In genomic region chr2:18860686-18861085, GRCm38 (mm10) we compare ENCODE assay signal across 12 mouse cellular contexts.
DNase-seq lines count a peak whose midpoint lies in the region; ATAC-seq lines count a peak whose summit lies in the region.
"Had no signal": no experiment of that assay in that cellular context is flagged by ENCODE, and none has a peak within 500 bp of the region (broad histone marks: within the 10 kb centered on the region; RNA-seq: fewer than 3 reads in every experiment).

No protein-coding gene starts in this region.

- peak overlapping the region; percentile 34; the same call in 1 of the 2 replicates for H3K4me2 ChIP-seq in heart, embryonic 15.5 days
- H3K4me2 ChIP-seq in forebrain, embryonic 16.5 days (ENCODE audit: low read length) = no peak overlapping the region; the same call in 1 of the 2 replicates

- 0 out of 2 replicates have a peak overlapping the region, but pooled peaks have one; percentile 4 for H3K4me3 ChIP-seq in heart, embryonic 15.5 days
- no peak overlapping the region for H3K4me3 ChIP-seq in heart, embryonic 10.5 days
- H3K4me3 ChIP-seq in forebrain, embryonic 16.5 days (replicated peaks; ENCODE audit: low read length) = no peak overlapping the region

- H3K4me1 ChIP-seq in heart, embryonic 15.5 days (replicated peaks) = peaks cover 4% of the 10 kb centered on the region; the same call in 1 of the 2 replicates
- H3K4me1 ChIP-seq in heart, embryonic 10.5 days = peaks cover 6% of the 10 kb centered on the region
- H3K4me1 ChIP-seq in forebrain, embryonic 16.5 days (replicated peaks; ENCODE audit: control insufficient read depth, insufficient read depth, low read length) = peaks cover 6% of the 10 kb centered on the region

- H3K27ac ChIP-seq in heart, embryonic 15.5 days = no peak overlapping the region
- H3K27ac ChIP-seq in heart, embryonic 10.5 days = no peak overlapping the region
- H3K27ac ChIP-seq in forebrain, embryonic 16.5 days (ENCODE audit: low read length) = no peak overlapping the region

- no peaks in the 10 kb centered on the region for H3K36me3 ChIP-seq in heart, embryonic 15.5 days
- peaks cover 10% of the 10 kb centered on the region; the same call in 1 of the 2 replicates for H3K36me3 ChIP-seq in heart, embryonic 10.5 days
- H3K36me3 ChIP-seq in forebrain, embryonic 16.5 days (ENCODE audit: control insufficient read depth, insufficient read depth) = no peaks in the 10 kb centered on the region

- H3K27me3 ChIP-seq in heart, embryonic 15.5 days = no peaks in the 10 kb centered on the region
- no peaks in the 10 kb centered on the region for H3K27me3 ChIP-seq in heart, embryonic 10.5 days (ENCODE audit: insufficient read depth, poor library complexity, severe bottlenecking)
- H3K27me3 ChIP-seq in forebrain, embryonic 16.5 days (replicated peaks; ENCODE audit: control insufficient read depth, insufficient read depth, low read length) = no peaks in the 10 kb centered on the region

- WGBS in heart, embryonic 15.5 days = 36% methylated on average over 9 of the region's 9 CpGs
- WGBS in heart, embryonic 10.5 days = 45% methylated on average over 9 of the region's 9 CpGs
- 4% methylated on average over 9 of the region's 9 CpGs for WGBS in forebrain, embryonic 16.5 days

- no peak for DNase-seq in heart, embryonic 10.5 days (ENCODE audit: low spot score)
- DNase-seq in Muller cell, postnatal 12 days (ENCODE audit: inconsistent ontology term) = peak; percentile 14
- peak; percentile 86 to 89 for DNase-seq in cerebellum, postnatal 10 days
- no peak for DNase-seq in natural killer cell, adult 2 months (ENCODE audit: low spot score in 2 of 2)
- DNase-seq in spleen, postnatal 36 days (ENCODE audit: low spot score in 2 of 2) = no peak
- DNase-seq: layer of hippocampus, postnatal 36 days; lung, adult 18-20 months had no signal

- no peak for ATAC-seq in heart, embryonic 15.5 days (replicated peaks; ENCODE audit: insufficient number of reproducible peaks, insufficient read depth, low FRiP score, low read depth)
- peak; percentile 31; the same call in 1 of the 2 replicates for ATAC-seq in forebrain, embryonic 16.5 days
- no peak for ATAC-seq in erythroblast, adult 5-6 weeks (replicated peaks; ENCODE audit: low FRiP score, poor library complexity, severe bottlenecking)
- ATAC-seq: CD4-positive, CD25-positive, alpha-beta regulatory T cell, adult 4 months; intestine, embryonic 16.5 days had no signal

- H3K9ac ChIP-seq in heart, embryonic 15.5 days = no peak overlapping the region
- no peak overlapping the region for H3K9ac ChIP-seq in forebrain, embryonic 16.5 days (replicated peaks; ENCODE audit: low read depth, low read length)

- H3K9me3 ChIP-seq in heart, embryonic 15.5 days (replicated peaks) = no peaks in the 10 kb centered on the region
- H3K9me3 ChIP-seq in heart, embryonic 10.5 days = no peaks in the 10 kb centered on the region
- no peaks in the 10 kb centered on the region for H3K9me3 ChIP-seq in forebrain, embryonic 16.5 days (ENCODE audit: control insufficient read depth, low read length)

Comparison
In these comparisons a context has a peak if more than half of its experiments do, and no peak if none do; other contexts are left out.
1. DNase-seq: peak in Muller cell, postnatal 12 days (single experiment) and cerebellum, postnatal 10 days (2 of 2); none in heart, embryonic 10.5 days (single experiment), natural killer cell, adult 2 months (0 of 2) and spleen, postnatal 36 days (0 of 2).